Mouse (Mus musculus) liver, postnatal 0 days (tissue): ENCODE data around the gene Gdpd5. TPM values are rescaled to one million over a fixed set of nuclear protein-coding genes. Genes with fewer than 3 reads are reported as not detected.

Experiments used
- ATAC-seq: fragments of 200-750 bp; cut with Nextera tagmentation; 2 replicates; pipeline ENCODE4 v1.8.0; 2017; ENCODE audit warnings: mild to moderate bottlenecking, moderate library complexity
- DNase-seq: peaks from one replicate; pipeline ENCODE4 v3.0.0-alpha.2; 2016
- H3K27ac ChIP-seq: fragments of 300-500 bp; sonication (generic); 2 replicates; pipeline ENCODE4 v1.5.1; 2014; ENCODE audit warnings: antibody characterized with exemption, moderate library complexity, mild to moderate bottlenecking, low read depth
- H3K27me3 ChIP-seq: fragments of 300-500 bp; sonication (generic); 2 replicates; pipeline ENCODE4 v1.6.1; 2014; ENCODE audit warnings: low read length, control low read depth, mixed read lengths; ENCODE audit not compliant: insufficient read depth
- H3K36me3 ChIP-seq: fragments of 300-500 bp; sonication (generic); replicated peaks from 2 replicates; pipeline ENCODE4 v1.6.1; 2014; ENCODE audit warnings: mild to moderate bottlenecking, control low read depth, low read length, moderate library complexity, mixed read lengths; ENCODE audit not compliant: insufficient read depth
- H3K4me1 ChIP-seq: fragments of 300-500 bp; sonication (generic); 2 replicates; pipeline ENCODE4 v1.6.1; 2014; ENCODE audit warnings: antibody characterized with exemption, mild to moderate bottlenecking, control low read depth; ENCODE audit not compliant: insufficient read depth
- H3K4me2 ChIP-seq: fragments of 300-500 bp; sonication (generic); 2 replicates; pipeline ENCODE4 v1.6.1; 2014; ENCODE audit warnings: low read depth, mild to moderate bottlenecking, low read length, moderate library complexity, mixed read lengths
- H3K4me3 ChIP-seq: fragments of 300-500 bp; sonication (generic); 2 replicates; pipeline ENCODE4 v1.5.1; 2014; ENCODE audit warnings: low read depth, low read length
- H3K9ac ChIP-seq: fragments of 300-500 bp; sonication (generic); replicated peaks from 2 replicates; pipeline ENCODE4 v1.6.1; 2014; ENCODE audit warnings: mild to moderate bottlenecking, moderate library complexity
- H3K9me3 ChIP-seq: fragments of 300-500 bp; sonication (generic); 2 replicates; pipeline ENCODE4 v1.6.1; 2016; ENCODE audit warnings: mild to moderate bottlenecking, control low read depth, low read length, mixed read lengths
- CTCF ChIP-seq: sonication (generic); IDR thresholded peaks from 2 replicates; pipeline ENCODE4 v1.5.1; 2016; ENCODE audit warnings: antibody characterized with exemption, low read depth
- EP300 ChIP-seq: IDR thresholded peaks from 2 replicates; pipeline ENCODE4 v1.6.1; 2016; ENCODE audit warnings: antibody characterized with exemption, low read depth, mild to moderate bottlenecking
- WGBS: fragments of 180-500 bp; shearing (Covaris S2); extraction: QIAGEN DNeasy Blood & Tissue Kit; methylation state at CpG from one replicate; pipeline ENCODE4 v1.1.7; 2014; ENCODE audit not compliant: insufficient replicate concordance; 5-methylcytosine and 5-hydroxymethylcytosine counted together
- polyA plus RNA-seq: library from polyadenylated mRNA; unstranded; fragments of >200 nt; fragmentation: Nextera tagmentation; extraction: Ambion mirVana; gene quantifications from 2 replicates; pipeline ENCODE4 v1.2.1, GENCODE M21; 2015

Gene Gdpd5
- polyA plus RNA-seq, 1 experiment from 2014 or later, result 1.7 TPM

- no peaks in the 10 kb centered on the region for H3K36me3 ChIP-seq
- TF ChIP-seq EP300, result no peak
- TF ChIP-seq CTCF, result no peak
Measured at GRCm38 (mm10) chr7:99390559-99390958, 9.3 kb downstream of the Gdpd5 start.

GRCm38 (mm10) chr7:99392696-99393095, 11.5 kb downstream of the Gdpd5 start:
- Histone ChIP-seq H3K36me3 (no peaks in the 10 kb centered on the region), H3K27ac (no peak overlapping the region), H3K27me3 (no peaks in the 10 kb centered on the region), H3K9ac (no peak overlapping the region), H3K9me3 (no peaks in the 10 kb centered on the region), H3K4me1 (0 out of 2 replicates have a peak, but pooled peaks cover 2% of the 10 kb centered on the region), H3K4me3 (no peak overlapping the region), H3K4me2 (no peak overlapping the region)
- WGBS, result 65% methylated on average over 2 of the region's 2 CpGs
- ATAC-seq (no peak), DNase-seq (no peak)
- TF ChIP-seq EP300 (no peak), CTCF (no peak)

More at GRCm38 (mm10) chr7:99390559-99390958, 9.3 kb downstream of the Gdpd5 start:
- Histone ChIP-seq H3K9me3 (no peaks in the 10 kb centered on the region), H3K4me2 (no peak overlapping the region), H3K27me3 (no peaks in the 10 kb centered on the region), H3K9ac (no peak overlapping the region), H3K4me1 (no peaks in the 10 kb centered on the region), H3K4me3 (no peak overlapping the region), H3K27ac (no peak overlapping the region)
- ATAC-seq, result no peak
- 51% methylated on average over 4 of the region's 4 CpGs for WGBS
- no peak for DNase-seq

DNA sequence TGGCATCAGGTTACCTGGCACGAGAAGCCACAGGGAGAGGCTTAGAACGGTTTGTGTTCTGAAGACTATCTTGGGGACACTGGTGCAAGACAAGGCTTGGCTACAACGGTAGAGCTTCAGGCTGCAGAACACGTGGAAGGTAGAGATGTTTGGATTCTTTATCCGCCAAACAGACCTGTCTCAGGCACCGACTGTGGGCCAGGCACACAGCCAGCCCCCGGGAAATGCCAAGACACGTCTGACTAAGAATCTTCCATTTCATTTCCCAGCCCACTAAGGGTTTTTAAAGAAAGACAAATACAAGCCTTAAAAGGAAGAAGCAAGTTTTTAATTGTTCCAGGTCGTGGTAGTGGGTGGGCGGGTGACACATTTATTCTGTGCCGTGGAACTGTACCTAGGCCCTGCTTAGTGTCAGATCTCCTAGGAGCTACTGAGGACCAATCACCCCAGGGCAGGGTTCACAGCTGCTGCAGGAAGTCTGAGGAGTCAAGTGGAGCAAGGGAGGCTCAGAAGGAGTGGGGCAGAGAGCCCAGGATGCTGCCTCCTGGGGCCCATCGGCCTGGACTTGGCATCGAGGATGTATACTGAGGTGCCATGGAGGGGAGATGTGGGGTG, 12.6 kb downstream of the Gdpd5 start:
- DNase-seq, result no peak
- ATAC-seq, result no peak
- Histone ChIP-seq H3K4me3 (no peak overlapping the region), H3K9me3 (no peaks in the 10 kb centered on the region), H3K27me3 (no peaks in the 10 kb centered on the region), H3K4me1 (0 out of 2 replicates have a peak, but pooled peaks cover 2% of the 10 kb centered on the region), H3K27ac (no peak overlapping the region), H3K36me3 (no peaks in the 10 kb centered on the region), H3K9ac (no peak overlapping the region), H3K4me2 (no peak overlapping the region)
- TF ChIP-seq EP300, result no peak
- no peak for TF ChIP-seq CTCF
- 75% methylated on average over 13 of the region's 13 CpGs for WGBS

DNA sequence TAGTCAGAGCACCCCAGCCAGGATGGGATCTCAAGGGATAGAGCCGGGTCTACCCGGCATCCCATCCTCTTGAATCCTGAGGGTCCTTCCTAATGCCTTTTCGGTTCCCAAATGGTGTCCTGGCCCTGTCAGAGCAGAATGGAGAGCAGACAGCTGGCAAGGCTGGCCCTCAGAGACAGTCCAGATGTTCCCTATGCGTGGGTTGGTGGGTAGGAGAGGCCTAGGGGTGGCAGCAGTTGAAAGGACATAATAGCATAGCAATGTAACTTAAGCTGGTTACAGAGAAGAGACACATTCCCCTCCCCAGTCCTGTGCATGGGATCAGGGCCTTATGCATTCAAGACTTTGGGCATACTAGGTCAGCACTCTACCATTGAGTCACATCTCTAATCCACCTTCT, 14.2 kb downstream of the Gdpd5 start:
- no peak overlapping the region for H3K9ac ChIP-seq
- 73% methylated on average over 4 of the region's 4 CpGs for WGBS
- no peaks in the 10 kb centered on the region for H3K27me3 ChIP-seq
- no peaks in the 10 kb centered on the region for H3K9me3 ChIP-seq
- H3K4me1 ChIP-seq, result 0 out of 2 replicates have a peak, but pooled peaks cover 2% of the 10 kb centered on the region
- TF ChIP-seq EP300 (no peak), CTCF (no peak)
- no peak for DNase-seq
- no peaks in the 10 kb centered on the region for H3K36me3 ChIP-seq
- H3K4me2 ChIP-seq, result no peak overlapping the region
- H3K27ac ChIP-seq, result no peak overlapping the region
- no peak for ATAC-seq
- H3K4me3 ChIP-seq, result no peak overlapping the region

DNA sequence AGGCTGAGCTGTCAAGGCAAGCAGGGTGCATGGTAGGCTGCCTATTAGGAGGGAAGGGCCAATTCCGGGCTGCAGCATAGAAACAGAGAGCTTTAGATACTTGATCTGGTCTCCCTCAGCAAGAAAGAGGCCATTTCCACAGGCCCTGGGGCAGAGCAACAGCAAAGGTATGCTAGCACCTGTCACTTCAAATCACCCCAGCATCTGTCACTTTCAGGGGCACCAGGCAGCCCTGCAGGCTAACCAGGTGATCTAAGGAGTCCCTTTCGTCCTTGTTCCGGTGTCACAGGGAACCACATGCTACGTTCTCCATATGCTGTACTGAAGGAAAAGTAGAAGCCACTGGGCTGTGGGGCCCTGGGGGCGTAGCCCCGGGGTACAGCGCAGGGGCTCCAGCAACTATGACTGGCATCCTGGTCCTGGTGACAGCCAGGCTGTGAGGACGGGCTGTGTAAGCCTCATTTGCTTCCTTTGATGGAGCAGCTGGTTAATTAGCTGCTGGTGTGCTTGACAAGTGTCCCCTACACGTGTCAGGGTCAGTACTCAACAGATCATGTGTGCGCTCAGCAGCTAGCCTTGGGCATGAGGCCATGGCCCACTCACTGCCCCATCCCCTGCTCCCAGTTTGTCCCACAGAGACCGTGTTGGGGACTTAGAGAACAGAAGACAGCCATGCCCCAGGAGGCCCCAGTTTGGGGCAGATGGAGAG, 14.8 kb downstream of the Gdpd5 start:
- no peak overlapping the region for H3K4me3 ChIP-seq
- H3K27ac ChIP-seq, result no peak overlapping the region
- DNase-seq, result no peak
- 0 out of 2 replicates have a peak, but pooled peaks cover 2% of the 10 kb centered on the region for H3K4me1 ChIP-seq
- TF ChIP-seq EP300, result no peak
- no peak for TF ChIP-seq CTCF
- H3K4me2 ChIP-seq, result no peak overlapping the region
- no peak overlapping the region for H3K9ac ChIP-seq
- H3K9me3 ChIP-seq, result no peaks in the 10 kb centered on the region
- WGBS, result 70% methylated on average over 11 of the region's 11 CpGs
- ATAC-seq, result no peak
- no peaks in the 10 kb centered on the region for H3K36me3 ChIP-seq
- no peaks in the 10 kb centered on the region for H3K27me3 ChIP-seq

DNA sequence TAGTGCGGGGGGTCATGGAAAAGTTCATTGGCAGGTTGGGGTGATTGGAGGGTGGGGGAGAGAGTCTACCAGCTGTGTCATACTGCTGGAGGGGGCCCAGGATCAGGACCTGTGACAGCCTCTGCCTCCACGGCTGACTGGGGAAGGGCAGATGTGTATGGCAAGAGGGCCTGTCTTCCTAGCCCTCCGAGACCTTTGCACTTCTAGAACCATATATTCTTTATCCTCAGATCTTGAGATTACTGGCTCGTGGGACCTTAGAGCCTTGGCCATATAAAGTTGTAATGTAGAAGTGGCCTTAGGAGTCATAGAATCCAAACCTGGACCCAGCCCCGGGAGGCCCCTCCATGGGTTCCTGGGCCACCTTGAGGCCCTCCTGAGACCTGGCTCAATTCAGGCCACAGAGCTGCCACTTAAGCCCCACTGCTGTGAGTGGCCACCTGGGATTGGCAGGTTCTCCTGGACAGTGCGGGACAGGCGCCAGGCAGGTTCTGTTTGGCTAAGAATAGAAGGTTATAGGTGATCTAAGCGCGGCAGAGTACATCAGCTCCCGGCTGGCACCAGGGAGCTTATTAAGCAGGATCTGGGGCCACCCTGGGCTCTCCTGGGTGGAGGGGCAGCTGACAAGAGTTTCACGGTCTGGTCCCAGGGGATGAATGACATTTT, 15.9 kb downstream of the Gdpd5 start:
- ATAC-seq, result peak; percentile 41
- H3K9me3 ChIP-seq, result no peaks in the 10 kb centered on the region
- no peaks in the 10 kb centered on the region for H3K36me3 ChIP-seq
- no peak overlapping the region for H3K4me2 ChIP-seq
- no peak overlapping the region for H3K4me3 ChIP-seq
- WGBS, result 71% methylated on average over 11 of the region's 11 CpGs
- H3K4me1 ChIP-seq, result 0 out of 2 replicates have a peak, but pooled peaks cover 2% of the 10 kb centered on the region
- no peak for DNase-seq
- no peak for TF ChIP-seq EP300
- no peak for TF ChIP-seq CTCF
- H3K27me3 ChIP-seq, result no peaks in the 10 kb centered on the region
- no peak overlapping the region for H3K27ac ChIP-seq
- no peak overlapping the region for H3K9ac ChIP-seq
